Mouse (Mus musculus): ENCODE data around the gene Tmem45b.

Gene Tmem45b

DNA sequence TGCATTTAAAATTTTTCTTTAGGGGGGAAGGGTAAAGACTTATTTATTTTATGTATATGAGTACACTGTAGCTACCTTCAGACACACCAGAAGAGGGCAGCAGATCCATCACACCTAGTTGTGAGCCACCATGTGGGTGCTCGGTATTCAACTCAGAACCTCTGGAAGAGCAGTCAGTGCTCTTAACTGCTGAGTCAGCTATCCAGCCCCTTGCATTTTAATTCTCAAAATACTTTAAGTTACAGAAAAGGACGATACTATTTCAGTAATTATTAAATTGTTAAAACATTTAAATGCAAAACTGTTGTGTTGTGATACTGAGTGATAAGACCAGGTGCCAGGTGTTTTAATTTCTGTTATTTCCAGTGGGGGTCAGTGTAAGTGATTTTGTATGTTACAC lies 60.0 kb downstream of the Tmem45b start:
- no peak for DNase-seq (ENCODE audit: low spot score)

DNA sequence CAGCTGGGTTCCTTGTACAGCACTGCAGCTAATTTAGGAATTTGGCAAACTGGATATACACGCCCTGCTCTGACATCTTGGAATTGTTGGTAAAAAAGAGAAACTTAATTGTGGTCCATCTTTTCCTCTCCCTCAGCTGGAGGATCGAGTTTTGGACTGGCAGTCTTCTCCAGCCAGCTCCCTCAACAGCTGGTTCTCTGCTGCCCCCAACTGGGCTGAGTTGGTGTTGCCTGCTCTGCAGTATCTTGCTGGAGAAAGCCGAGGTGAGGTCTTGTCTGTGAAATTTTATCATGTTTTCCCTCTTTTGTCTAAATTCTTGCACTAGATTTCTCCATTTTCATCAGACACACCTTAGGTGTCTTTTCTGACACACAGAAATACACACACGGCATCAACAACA lies 63.8 kb downstream of the Tmem45b start:
- peak; percentile 79 for DNase-seq (ENCODE audit: low spot score)

- no peak for DNase-seq (ENCODE audit: low spot score)
Measured at GRCm38 (mm10) chr9:31387206-31387605, 77.1 kb downstream of the Tmem45b start.

GRCm38 (mm10) chr9:31386368-31387180 lies 77.7 kb downstream of the Tmem45b start:
- peak; percentile 28 for DNase-seq (ENCODE audit: low spot score)

GRCm38 (mm10) chr9:31385947-31386354 lies 78.3 kb downstream of the Tmem45b start, which contains the start of gene Nfrkb:
TSS of gene Nfrkb (plus strand) at chr9:31386192.
- peak; percentile 97 for DNase-seq (ENCODE audit: low spot score)

- no peak for DNase-seq (ENCODE audit: low spot score)
Measured at GRCm38 (mm10) chr9:31385500-31385869, 78.8 kb downstream of the Tmem45b start.

DNA sequence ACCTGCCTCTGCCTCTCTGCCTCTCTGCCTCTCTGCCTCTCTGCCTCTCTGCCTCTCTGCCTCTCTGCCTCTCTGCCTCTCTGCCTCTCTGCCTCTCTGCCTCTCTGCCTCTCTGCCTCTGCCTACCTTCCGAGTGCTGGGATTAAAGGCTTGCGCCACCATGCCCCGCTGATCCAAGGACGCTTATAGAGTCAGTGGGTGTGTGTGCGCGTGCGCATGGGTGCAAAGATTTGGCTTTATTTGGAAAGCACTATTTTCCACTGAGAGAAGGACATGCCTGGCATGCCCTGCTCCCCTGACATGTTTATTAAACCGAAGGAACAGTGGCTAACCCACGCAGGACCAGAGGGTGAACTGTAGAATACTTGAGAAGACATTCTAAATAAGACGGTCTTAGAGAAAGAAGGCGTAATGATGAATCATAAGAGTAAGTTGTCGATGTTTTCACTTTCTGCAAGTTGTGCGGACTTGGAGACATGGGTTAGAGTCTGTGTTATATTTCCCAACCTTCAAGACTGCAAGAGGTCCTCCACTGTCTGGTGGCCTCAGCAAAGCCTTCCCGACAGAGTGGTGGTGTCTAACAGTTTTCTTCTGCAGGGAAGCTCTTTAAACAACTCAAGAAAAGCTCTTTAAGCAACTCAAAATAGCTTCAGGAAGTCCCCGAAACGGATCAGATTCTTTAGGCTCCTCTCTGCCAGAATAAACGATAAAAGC lies 79.3 kb downstream of the Tmem45b start:
- DNase-seq (ENCODE audit: low spot score) = no peak

- no peak for DNase-seq (ENCODE audit: low spot score)
Measured at GRCm38 (mm10) chr9:31376661-31377060, 87.6 kb downstream of the Tmem45b start.

Measured in embryo, embryonic 10.5 days (tissue).